Mouse (Mus musculus) bone marrow macrophage, adult 2 months (primary cell): ENCODE data around the gene Kcnk13.

Experiments used
- CTCF ChIP-seq: IDR thresholded peaks from 2 replicates; pipeline ENCODE4 v1.5.1; 2012; ENCODE audit warnings: low read depth, mild to moderate bottlenecking, low read length, moderate library complexity
- POLR2A ChIP-seq: IDR thresholded peaks from 2 replicates; pipeline ENCODE4 v1.6.1; 2012; ENCODE audit warnings: mild to moderate bottlenecking, low read depth, low read length, borderline replicate concordance

DNA sequence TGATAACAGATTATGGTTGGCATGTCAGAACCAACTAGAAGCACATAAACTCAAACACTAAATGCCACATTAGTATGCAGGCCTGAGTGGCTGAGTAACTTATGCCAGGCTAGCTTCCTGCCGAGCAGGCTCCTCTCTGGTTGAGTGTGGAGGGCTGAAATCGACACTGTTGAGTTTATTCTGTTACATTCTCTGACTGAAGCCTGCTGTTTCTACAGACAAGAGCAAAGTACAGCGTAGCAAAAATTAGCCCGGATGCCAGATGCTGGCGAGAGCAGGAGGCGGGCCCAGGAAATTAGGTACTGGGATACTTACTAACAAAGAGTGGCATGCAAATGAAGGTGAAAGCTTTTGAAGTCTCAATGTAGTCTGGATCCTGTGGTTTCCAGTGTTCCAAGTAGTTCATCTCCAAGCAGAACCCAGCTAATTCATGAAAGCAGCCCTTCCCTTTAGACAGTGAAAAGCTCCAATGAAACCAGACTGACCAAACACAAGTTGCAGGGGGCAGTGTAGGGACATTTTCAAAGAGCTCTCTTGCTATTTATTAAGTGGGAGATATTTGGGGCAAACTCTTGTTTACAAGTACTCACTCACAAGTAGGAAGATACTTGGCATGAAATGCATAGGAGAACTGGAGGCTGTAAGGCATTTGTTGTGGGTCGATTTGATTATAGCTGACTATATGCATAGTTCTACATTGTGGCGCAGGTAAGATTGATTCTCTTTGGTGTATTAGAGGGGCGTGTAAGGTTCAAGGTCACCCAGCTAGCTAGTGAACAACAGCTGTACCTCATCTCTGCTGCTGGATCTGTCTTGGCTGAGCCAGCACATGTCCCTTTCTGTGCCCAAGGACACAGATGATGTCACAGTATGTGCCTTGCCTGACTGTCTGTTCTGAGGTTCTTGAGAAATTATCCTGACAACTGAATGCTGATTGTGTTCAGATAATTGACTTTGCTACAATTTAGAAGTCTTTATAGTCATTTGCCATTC, 5.9 kb upstream of the Kcnk13 start:
- no peak for TF ChIP-seq CTCF
- TF ChIP-seq POLR2A = no peak
